Mouse (Mus musculus): ENCODE results near the gene Fra10ac1.

The Fra10ac1 gene

DNA sequence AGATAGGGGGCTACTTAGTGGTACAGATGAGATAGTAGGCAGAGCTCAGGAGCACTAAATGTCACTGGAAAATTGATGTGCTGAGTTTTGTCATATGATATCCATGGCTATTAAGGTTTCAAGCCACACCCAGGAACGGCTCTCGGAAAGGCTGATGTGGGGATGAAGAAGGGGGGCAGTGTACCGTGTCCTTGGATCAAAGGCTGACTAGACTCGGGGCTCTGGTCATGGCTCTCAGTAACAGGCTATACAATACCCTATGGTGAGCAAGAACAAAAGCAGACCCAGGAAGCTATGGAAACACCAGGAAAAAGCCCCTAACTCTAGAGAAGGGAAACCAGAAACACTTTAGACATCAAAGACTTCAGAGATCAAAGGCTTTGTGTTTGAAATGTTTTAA is 8.6 kb upstream of the Fra10ac1 start:
- in situ Hi-C loops (cut with MboI, MseI): no loop called here

- in situ Hi-C loops (cut with MboI, MseI): no loop called here
These were observed 8.1 kb upstream of the Fra10ac1 start for GRCm38 (mm10) chr19:38232087-38232486.

- in situ Hi-C loops (cut with MboI, MseI): loop anchor here in 1 of 2 experiments (10.0 kb wide), 1 partner anchor 176 kb away; no protein-coding TSS in a partner anchor
These were observed 4.7 kb upstream of the Fra10ac1 start for GRCm38 (mm10) chr19:38228699-38229098.

DNA sequence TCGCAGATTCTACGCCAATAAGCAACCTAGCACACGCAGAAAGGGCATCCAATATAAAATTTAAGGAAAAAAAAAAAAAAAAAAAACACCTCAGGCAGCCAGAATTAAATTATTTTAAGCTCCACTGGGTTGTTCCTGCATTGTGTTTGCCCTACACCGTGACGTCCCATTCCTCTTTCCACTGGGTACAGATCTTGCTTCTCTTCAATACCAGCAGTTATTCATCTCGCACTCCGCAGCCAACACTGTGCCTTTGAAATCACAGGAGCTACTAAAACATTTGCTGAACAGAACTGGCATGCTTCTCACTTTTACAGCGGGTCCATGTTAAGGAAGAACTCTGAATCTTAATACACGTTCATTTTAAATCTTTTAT is 717 bp upstream of the Fra10ac1 start:
- in situ Hi-C loops (cut with MboI, MseI): loop anchor here in 1 of 2 experiments (5.0 to 10.0 kb wide), 2 partner anchors 43 to 180 kb away; no protein-coding TSS in a partner anchor

DNA sequence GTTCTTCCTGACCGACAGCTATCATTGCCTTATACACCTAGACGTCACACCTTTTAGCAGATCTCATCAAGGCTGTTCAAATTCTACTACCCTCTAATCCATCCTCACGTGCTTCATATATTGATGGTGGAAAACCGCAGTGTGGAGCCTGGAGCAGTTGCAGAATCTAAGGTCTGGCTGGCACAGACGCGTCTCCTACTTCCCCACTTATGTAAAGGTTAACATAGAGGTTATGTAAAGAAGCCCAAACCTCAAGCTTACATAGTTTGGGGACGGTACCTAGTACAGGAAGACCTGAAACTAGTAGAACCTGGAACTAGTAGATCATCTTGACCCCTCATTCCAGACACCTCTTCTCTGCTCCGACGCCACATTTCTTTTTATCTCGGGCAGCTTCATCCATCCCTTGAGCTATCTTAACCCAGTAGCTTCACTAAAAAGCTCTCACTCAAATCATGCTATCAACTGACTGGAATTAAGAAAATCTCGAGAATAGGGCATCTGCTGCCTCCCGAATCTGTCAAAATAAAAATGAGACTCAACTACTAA is 526 bp downstream of the Fra10ac1 start:
- in situ Hi-C loops (cut with MboI, MseI): loop anchor here in 1 of 2 experiments (5.0 to 10.0 kb wide), 2 partner anchors 44 to 181 kb away; no protein-coding TSS in a partner anchor

DNA sequence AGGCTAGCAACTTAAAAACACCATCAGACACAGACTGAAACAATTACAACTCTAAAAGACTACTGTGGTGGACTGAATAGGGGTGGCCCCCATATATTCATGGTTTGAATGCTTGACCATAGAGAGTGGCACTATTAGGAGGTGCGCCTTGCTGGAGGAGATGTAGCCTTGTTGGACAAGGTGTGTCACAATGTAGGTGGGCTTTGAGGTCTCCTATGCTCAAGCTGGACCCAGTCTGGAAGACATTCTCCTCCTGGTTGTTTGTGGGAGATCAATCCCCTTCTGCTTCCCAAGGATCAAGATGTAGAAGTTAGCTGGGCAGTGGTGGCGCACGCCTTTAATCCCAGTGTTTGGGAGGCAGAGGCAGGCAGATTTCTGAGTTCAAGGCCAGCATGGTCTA is 6.3 kb downstream of the Fra10ac1 start:
- in situ Hi-C loops (cut with MboI, MseI): no loop called here

- in situ Hi-C loops (cut with MboI, MseI): no loop called here
These were observed 17.3 kb downstream of the Fra10ac1 start for GRCm38 (mm10) chr19:38206669-38207068.

DNA sequence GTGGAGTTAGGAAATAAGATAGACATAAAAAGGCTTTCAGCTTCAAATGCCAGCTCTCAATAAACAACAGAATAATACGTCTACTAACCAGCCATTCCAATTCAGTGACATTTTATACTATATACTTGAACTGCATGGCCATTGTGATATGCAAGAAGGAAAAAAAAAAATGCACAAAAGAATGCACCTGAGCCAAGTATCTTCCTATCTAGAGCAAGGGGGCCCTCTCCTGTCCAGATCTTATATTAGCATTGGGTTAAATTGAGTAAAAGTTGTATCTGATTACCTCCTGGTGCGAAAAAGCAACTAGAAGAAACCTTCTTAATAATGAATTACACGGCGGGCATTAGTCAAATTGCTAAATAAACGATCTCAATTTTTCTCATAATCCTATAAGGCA is 25.2 kb downstream of the Fra10ac1 start:
- in situ Hi-C loops (cut with MboI, MseI): loop anchor here in 1 of 2 experiments (10.0 kb wide), 1 partner anchor 234 kb away; no protein-coding TSS in a partner anchor

DNA sequence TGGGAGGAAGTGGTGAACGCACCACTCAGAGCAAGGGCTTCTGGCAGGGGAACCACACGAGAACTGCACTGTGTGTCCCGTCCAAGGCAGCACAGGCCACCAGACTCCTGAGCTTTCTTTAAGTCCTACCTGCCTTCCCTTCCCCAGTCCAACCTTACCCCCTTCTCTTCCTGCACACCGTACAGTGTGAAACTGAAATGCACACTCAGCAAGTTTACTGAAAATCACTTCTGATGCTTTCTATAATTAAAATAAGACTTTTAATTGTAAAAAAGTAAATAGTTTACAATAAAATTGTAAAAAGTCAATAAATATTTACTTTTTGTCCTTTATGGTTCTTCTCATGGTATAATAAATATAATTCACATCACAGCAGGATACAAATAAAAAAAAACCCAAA is 28.7 kb downstream of the Fra10ac1 start:
- in situ Hi-C loops (cut with MboI, MseI): loop anchor here in 1 of 2 experiments (10.0 kb wide), 1 partner anchor 230 kb away; no protein-coding TSS in a partner anchor

GRCm38 (mm10) chr19:38191446-38191845 is 32.5 kb downstream of the Fra10ac1 start:
- in situ Hi-C loops (cut with MboI, MseI): loop anchor here in 1 of 2 experiments (10.0 kb wide), 1 partner anchor 227 kb away; no protein-coding TSS in a partner anchor

GRCm38 (mm10) chr19:38190606-38191005 is 33.4 kb downstream of the Fra10ac1 start:
- in situ Hi-C loops (cut with MboI, MseI): loop anchor here in 1 of 2 experiments (10.0 kb wide), 1 partner anchor 226 kb away; no protein-coding TSS in a partner anchor

- in situ Hi-C loops (cut with MboI, MseI): no loop called here
These were observed 36.6 kb downstream of the Fra10ac1 start for GRCm38 (mm10) chr19:38187345-38187680.

GRCm38 (mm10) chr19:38186631-38187344 is 37.2 kb downstream of the Fra10ac1 start:
- in situ Hi-C loops (cut with MboI, MseI): no loop called here

GRCm38 (mm10) chr19:38179675-38180074 is 44.3 kb downstream of the Fra10ac1 start:
- in situ Hi-C loops (cut with MboI, MseI): loop anchor here in 1 of 2 experiments (5.0 kb wide), 1 partner anchor 97 kb away; no protein-coding TSS in a partner anchor

GRCm38 (mm10) chr19:38164633-38165032 is 59.3 kb downstream of the Fra10ac1 start:
- in situ Hi-C loops (cut with MboI, MseI): no loop called here

- in situ Hi-C loops (cut with MboI, MseI): no loop called here
These were observed 62.2 kb downstream of the Fra10ac1 start for GRCm38 (mm10) chr19:38161648-38162354.

DNA sequence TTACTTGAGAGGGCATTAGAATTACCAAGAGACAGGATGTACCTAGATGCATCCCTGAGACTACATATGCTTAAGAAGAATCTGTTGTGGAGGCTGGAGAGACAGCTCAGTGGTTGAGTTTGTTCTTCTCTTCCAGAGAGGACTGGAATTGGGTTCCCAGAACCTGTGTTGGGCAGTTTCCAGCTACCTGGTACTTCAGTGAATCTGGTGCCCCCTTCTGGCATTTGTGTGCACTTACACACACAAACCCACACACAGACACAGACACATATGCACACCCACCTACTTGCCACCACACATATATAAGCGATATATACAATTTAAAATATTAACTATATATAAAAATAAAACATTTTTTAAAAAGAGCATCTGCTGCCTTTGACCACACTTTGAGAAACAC is 67.7 kb downstream of the Fra10ac1 start:
- in situ Hi-C loops (cut with MboI, MseI): no loop called here

GRCm38 (mm10) chr19:38143540-38144271 is 80.2 kb downstream of the Fra10ac1 start:
- in situ Hi-C loops (cut with MboI, MseI): no loop called here
